Mouse (Mus musculus) CH12.LX (cell line): ENCODE measurements around the gene Msx3. TPM values are rescaled to one million over a fixed set of nuclear protein-coding genes. Genes with fewer than 3 reads are reported as not detected.

Source experiments
- DNase-seq: peaks from one replicate; pipeline ENCODE4 v3.0.0-alpha.2; 2013; ENCODE audit errors: extremely low read depth
- H3K27ac ChIP-seq: 2 replicates; pipeline ENCODE4 v1.5.1; 2012; ENCODE audit warnings: low read depth, mild to moderate bottlenecking, control low read depth, moderate library complexity; ENCODE audit not compliant: insufficient read depth
- H3K27me3 ChIP-seq: replicated peaks from 2 replicates; pipeline ENCODE3; 2012; ENCODE audit warnings: inconsistent platforms
- H3K36me3 ChIP-seq, 2 experiments: replicated peaks in 1 of 2; 2 replicates each; pipeline versions ENCODE3 to v1.6.1; 2012; ENCODE audit warnings: inconsistent platforms in 1 of 2, low read length in 1 of 2, mild to moderate bottlenecking in 1 of 2, mixed read lengths in 1 of 2, moderate library complexity in 1 of 2; ENCODE audit not compliant: control insufficient read depth in 1 of 2, insufficient read depth in 1 of 2
- H3K4me1 ChIP-seq, 2 experiments: 2 replicates each; pipeline ENCODE4 v1.6.1; 2012; ENCODE audit warnings: inconsistent platforms in 1 of 2, moderate library complexity in 1 of 2; ENCODE audit not compliant: insufficient read depth in 2 of 2, control insufficient read depth in 1 of 2
- H3K4me2 ChIP-seq: 2 replicates; pipeline ENCODE4 v1.6.1; 2012; ENCODE audit warnings: low read depth, mild to moderate bottlenecking, control low read depth; ENCODE audit not compliant: poor library complexity, insufficient read depth, severe bottlenecking
- H3K4me3 ChIP-seq, 3 experiments: fragments of 150-350 bp in 1 of 3; sonication (generic) in 1 of 3; replicated peaks in 1 of 3; 2 replicates each; pipeline versions ENCODE3 to v1.5.1; 2011 to 2012; ENCODE audit warnings: low read depth in 2 of 3, low read length in 2 of 3, mild to moderate bottlenecking in 2 of 3, moderate library complexity in 2 of 3, control low read depth in 1 of 3, improper control_type of control experiment in 1 of 3, inconsistent platforms in 1 of 3, mixed read lengths in 1 of 3; ENCODE audit not compliant: poor library complexity in 1 of 3
- H3K79me2 ChIP-seq: replicated peaks from 2 replicates; pipeline ENCODE4 v1.6.1; 2012; ENCODE audit warnings: mild to moderate bottlenecking, moderate library complexity; ENCODE audit not compliant: control insufficient read depth, poor library complexity, insufficient read depth, severe bottlenecking; ENCODE audit errors: extremely low read depth
- H3K9ac ChIP-seq: 2 replicates; pipeline ENCODE4 v1.6.1; 2012; ENCODE audit warnings: low read depth, mild to moderate bottlenecking, control low read depth, moderate library complexity; ENCODE audit not compliant: insufficient read depth
- H3K9me3 ChIP-seq: replicated peaks from 2 replicates; pipeline ENCODE3; 2012; ENCODE audit warnings: low read length, inconsistent platforms, mixed read lengths
- BHLHE40 ChIP-seq: IDR thresholded peaks from 2 replicates; pipeline ENCODE4 v1.6.1; 2011; ENCODE audit warnings: mild to moderate bottlenecking, low read depth, low read length, improper control_type of control experiment
- CHD1 ChIP-seq: IDR thresholded peaks from 2 replicates; pipeline ENCODE4 v1.6.1; 2012; ENCODE audit warnings: low read depth, low read length, improper control_type of control experiment, inconsistent platforms
- CTCF ChIP-seq, 2 experiments: IDR thresholded peaks in 1 of 2; conservative IDR thresholded peaks in 1 of 2; 2 replicates each; pipeline ENCODE4 v1.5.1; 2011 to 2012; ENCODE audit warnings: low read depth in 2 of 2, low read length in 2 of 2, improper control_type of control experiment in 1 of 2, inconsistent platforms in 1 of 2, mild to moderate bottlenecking in 1 of 2, moderate library complexity in 1 of 2
- ELF1 ChIP-seq: IDR thresholded peaks from 2 replicates; pipeline ENCODE4 v1.6.1; 2014; ENCODE audit warnings: low read depth, mild to moderate bottlenecking, inconsistent platforms, low read length, improper control_type of control experiment
- EP300 ChIP-seq: IDR thresholded peaks from 2 replicates; pipeline ENCODE4 v1.6.1; 2011; ENCODE audit warnings: low read length, improper control_type of control experiment
- ETS1 ChIP-seq: conservative IDR thresholded peaks from 2 replicates; pipeline ENCODE4 v1.6.1; 2012; ENCODE audit warnings: low read depth, mild to moderate bottlenecking, inconsistent platforms, low read length, improper control_type of control experiment, moderate library complexity
- GABPA ChIP-seq: IDR thresholded peaks from 2 replicates; pipeline ENCODE4 v1.6.1; 2012; ENCODE audit warnings: low read depth, low read length, improper control_type of control experiment, inconsistent platforms; ENCODE audit not compliant: insufficient replicate concordance
- HCFC1 ChIP-seq: IDR thresholded peaks from 2 replicates; pipeline ENCODE4 v1.6.1; 2012; ENCODE audit warnings: low read depth, mild to moderate bottlenecking, inconsistent platforms, low read length, improper control_type of control experiment
- JUN ChIP-seq: IDR thresholded peaks from 2 replicates; pipeline ENCODE4 v1.6.1; 2011; ENCODE audit warnings: low read depth, mild to moderate bottlenecking, low read length, improper control_type of control experiment, moderate library complexity; ENCODE audit not compliant: insufficient read depth
- MAZ ChIP-seq: IDR thresholded peaks from 2 replicates; pipeline ENCODE4 v1.6.1; 2012; ENCODE audit warnings: low read depth, mild to moderate bottlenecking, inconsistent platforms, low read length, improper control_type of control experiment, moderate library complexity
- MYC ChIP-seq: IDR thresholded peaks from 2 replicates; pipeline ENCODE4 v1.6.1; 2011; ENCODE audit warnings: low read depth, mild to moderate bottlenecking, improper control_type of control experiment, low read length
- NELFE ChIP-seq: IDR thresholded peaks from 2 replicates; pipeline ENCODE4 v1.6.1; 2011; ENCODE audit warnings: low read depth, low read length, improper control_type of control experiment
- POLR2AphosphoS2 ChIP-seq: IDR thresholded peaks from 2 replicates; pipeline ENCODE4 v1.6.1; 2011; ENCODE audit warnings: low read depth, low read length, improper control_type of control experiment
- SMC3 ChIP-seq: IDR thresholded peaks from 2 replicates; pipeline ENCODE4 v1.6.1; 2011; ENCODE audit warnings: low read depth, low read length, improper control_type of control experiment
- TBP ChIP-seq: conservative IDR thresholded peaks from 2 replicates; pipeline ENCODE4 v1.6.1; 2011; ENCODE audit warnings: low read depth, low read length, improper control_type of control experiment
- TCF12 ChIP-seq: IDR thresholded peaks from 2 replicates; pipeline ENCODE4 v1.6.1; 2014; ENCODE audit warnings: low read depth, mild to moderate bottlenecking, inconsistent platforms, low read length, improper control_type of control experiment
- USF1 ChIP-seq: IDR thresholded peaks from 2 replicates; pipeline ENCODE4 v1.6.1; 2014; ENCODE audit warnings: low read depth, mild to moderate bottlenecking, inconsistent platforms, low read length, improper control_type of control experiment
- ZC3H11A ChIP-seq: IDR thresholded peaks from 2 replicates; pipeline ENCODE4 v1.6.1; 2012; ENCODE audit warnings: low read depth, mild to moderate bottlenecking, inconsistent platforms, low read length, improper control_type of control experiment
- ZKSCAN1 ChIP-seq: IDR thresholded peaks from 2 replicates; pipeline ENCODE4 v1.6.1; 2012; ENCODE audit warnings: low read depth, inconsistent platforms, low read length, improper control_type of control experiment, borderline replicate concordance
- ZNF384 ChIP-seq: IDR thresholded peaks from 2 replicates; pipeline ENCODE4 v1.6.1; 2012; ENCODE audit warnings: low read depth, low read length, improper control_type of control experiment, inconsistent platforms
- dilution Hi-C: fragments of 300-500 bp; cut with MboI; formaldehyde crosslinking; loops from 2 replicates; pipeline ENCODE4 v1.14.3; 2020; ENCODE audit warnings: low sequenced_read_pairs; ENCODE audit not compliant: extremely low pct_unique_long_range_greater_than_20kb, extremely low pct_ligation_motif_present
- in situ Hi-C: fragments of 300-500 bp; cut with MboI; formaldehyde crosslinking; loops from 3 replicates; pipeline ENCODE4 v1.14.3; 2019; ENCODE audit warnings: low sequenced_read_pairs, low pct_ligation_motif_present, low pct_unique_long_range_greater_than_20kb, mixed read lengths
- polyA plus RNA-seq: library from polyadenylated mRNA; unstranded; fragments of >175 nt; gene quantifications from 2 replicates; pipeline ENCODE4 v1.2.1, GENCODE M21; 2012; ENCODE audit warnings: low read depth; ENCODE audit not compliant: insufficient read length
- total RNA-seq, 2 experiments: library from RNA; depleted of rRNA; stranded (reverse); fragments of 300-350 nt in 1 of 2; fragments of >200 nt in 1 of 2; gene quantifications; 2 replicates each; pipeline ENCODE4 v1.2.3; 2012 to 2014

Gene Msx3
- total and polyA plus RNA-seq, 3 experiments, result not detected

- no peak for TF ChIP-seq USF1
- TF ChIP-seq MAZ, result peak; percentile 91; the same call in 1 of the 2 replicates
- TF ChIP-seq ZNF384, result no peak
- TF ChIP-seq NELFE, result peak; percentile 75
- TF ChIP-seq SMC3, result no peak
- TF ChIP-seq TBP, result no peak
- peak; percentile 90 for TF ChIP-seq HCFC1
- TF ChIP-seq EP300, result no peak
- TF ChIP-seq MYC, result 0 out of 2 replicates have a peak, but pooled peaks have one; percentile 11
- no peak for TF ChIP-seq JUN
- no peak for TF ChIP-seq ZKSCAN1
- TF ChIP-seq POLR2AphosphoS2, result 0 out of 2 replicates have a peak, but pooled peaks have one; percentile 29
- TF ChIP-seq, all 38 proteins: peak for 17
Measured at GRCm38 (mm10) chr7:140036281-140037170, 12.4 kb downstream of the Msx3 start, which contains the start of the genes Zfp511 and Tubgcp2 (continued).

- H3K4me2 ChIP-seq, result peak overlapping the region; percentile 85
- H3K27me3 ChIP-seq, result no peaks in the 10 kb centered on the region
- dilution Hi-C loops, result no loop called here
- peaks cover 19% of the 10 kb centered on the region for H3K79me2 ChIP-seq
- H3K9me3 ChIP-seq, result no peaks in the 10 kb centered on the region
- TF ChIP-seq CTCF (conservative IDR thresholded peaks at IDR 0.05 in 1 of 2, IDR thresholded peaks at IDR 0.05 in 1 of 2; ENCODE audit: low read depth in 2 of 2, low read length in 2 of 2) (no peak), BHLHE40 (no peak), TBP (no peak), ELF1 (no peak)
- peak overlapping the region; percentile 98 for H3K9ac ChIP-seq
- no peak for DNase-seq
- peaks cover 12 to 31% of the 10 kb centered on the region in 2 experiments for H3K4me1 ChIP-seq
- H3K4me3 ChIP-seq, result peak overlapping the region; percentile 94 to 96 (median 94)
- peaks cover 38 to 74% of the 10 kb centered on the region in 2 experiments for H3K36me3 ChIP-seq
- in situ Hi-C loops, result no loop called here
- H3K27ac ChIP-seq, result no peak overlapping the region
Measured at GRCm38 (mm10) chr7:140035456-140035855, 13.4 kb downstream of the Msx3 start.

- Histone ChIP-seq H3K27ac (no peak overlapping the region), H3K4me3 (no peak overlapping the region), H3K4me2 (no peak overlapping the region), H3K27me3 (no peaks in the 10 kb centered on the region), H3K4me1 (peaks cover 12 to 34% of the 10 kb centered on the region in 2 experiments), H3K36me3 (peaks cover 45 to 75% of the 10 kb centered on the region in 2 experiments), H3K9me3 (peaks cover 11% of the 10 kb centered on the region), H3K9ac (no peak overlapping the region), H3K79me2 (peaks cover 19% of the 10 kb centered on the region)
- DNase-seq, result no peak
- in situ Hi-C loops (no loop called here), dilution Hi-C loops (no loop called here)
- no peak for TF ChIP-seq GABPA
- no peak for TF ChIP-seq CHD1
- no peak for TF ChIP-seq TCF12
- no peak for TF ChIP-seq ZC3H11A
- TF ChIP-seq MYC, result no peak
- no peak for TF ChIP-seq ETS1
Measured at GRCm38 (mm10) chr7:140033386-140033785, 15.5 kb downstream of the Msx3 start.
